Mouse (Mus musculus) NIH3T3 (cell line): ENCODE results near the gene Fgfbp3.
"Not testable (repeated sequence)": the region's sequence is repeated elsewhere in the genome, so short reads cannot be mapped to it uniquely, and the experiment has no call there.

Experiments used
- DNase-seq: peaks from one replicate; pipeline ENCODE4 v3.0.0-alpha.2; 2012; ENCODE audit warnings: low read depth

Gene Fgfbp3

GRCm38 (mm10) chr19:36919466-36919865 is at the start of gene Fgfbp3:
Gene Fgfbp3, minus strand, starts transcription at chr19:36919615.
- DNase-seq: peak; percentile 44

GRCm38 (mm10) chr19:36962544-36963260 is 43.3 kb upstream of the Fgfbp3 start:
- DNase-seq: not testable (repeated sequence)

GRCm38 (mm10) chr19:36961320-36961719 is 41.9 kb upstream of the Fgfbp3 start:
- DNase-seq: no peak

GRCm38 (mm10) chr19:36958331-36958730 is 38.9 kb upstream of the Fgfbp3 start:
- no peak for DNase-seq

GRCm38 (mm10) chr19:36953637-36954206 is 34.3 kb upstream of the Fgfbp3 start:
- DNase-seq: peak; percentile 22

GRCm38 (mm10) chr19:36940064-36940463 is 20.6 kb upstream of the Fgfbp3 start:
- no peak for DNase-seq

GRCm38 (mm10) chr19:36938008-36938407 is 18.6 kb upstream of the Fgfbp3 start:
- no peak for DNase-seq

GRCm38 (mm10) chr19:36936285-36936684 is 16.9 kb upstream of the Fgfbp3 start:
- DNase-seq: no peak

GRCm38 (mm10) chr19:36932613-36933012 is 13.2 kb upstream of the Fgfbp3 start:
- DNase-seq: no peak

GRCm38 (mm10) chr19:36932097-36932496 is 12.7 kb upstream of the Fgfbp3 start:
- DNase-seq: no peak

GRCm38 (mm10) chr19:36929816-36930215 is 10.4 kb upstream of the Fgfbp3 start:
- DNase-seq: no peak

- DNase-seq: peak; percentile 33
These were observed 8.5 kb upstream of the Fgfbp3 start for GRCm38 (mm10) chr19:36927800-36928361.

GRCm38 (mm10) chr19:36926553-36927236 is 7.3 kb upstream of the Fgfbp3 start:
- peak; percentile 9 for DNase-seq

- DNase-seq: peak; percentile 97
These were observed 6.5 kb upstream of the Fgfbp3 start, which contains the start of gene Btaf1 for GRCm38 (mm10) chr19:36925671-36926552. Gene Btaf1, plus strand, starts transcription at chr19:36926079.

- no peak for DNase-seq
These were observed 3.5 kb upstream of the Fgfbp3 start for GRCm38 (mm10) chr19:36922936-36923335.

GRCm38 (mm10) chr19:36922015-36922414 is 2.6 kb upstream of the Fgfbp3 start:
- DNase-seq: peak; percentile 77

GRCm38 (mm10) chr19:36918441-36919301 is 744 bp downstream of the Fgfbp3 start:
- peak; percentile 87 for DNase-seq

GRCm38 (mm10) chr19:36916876-36917389 is 2.5 kb downstream of the Fgfbp3 start:
- DNase-seq: no peak

GRCm38 (mm10) chr19:36916206-36916605 is 3.2 kb downstream of the Fgfbp3 start:
- DNase-seq: no peak

- DNase-seq: no peak
These were observed 6.4 kb downstream of the Fgfbp3 start for GRCm38 (mm10) chr19:36913064-36913463.
